Mouse (Mus musculus) kidney, adult 9 months (tissue): Measurements from ENCODE around the gene Atg14.
A peak's percentile ranks its signal among the peaks of the same experiment; 100 is the strongest.
"Not testable (repeated sequence)": the region's sequence is repeated elsewhere in the genome, so short reads cannot be mapped to it uniquely, and the experiment has no call there.

Experiments used
- DNase-seq: peaks from one replicate; pipeline ENCODE4 v3.0.0; 2022

Atg14 gene

DNA sequence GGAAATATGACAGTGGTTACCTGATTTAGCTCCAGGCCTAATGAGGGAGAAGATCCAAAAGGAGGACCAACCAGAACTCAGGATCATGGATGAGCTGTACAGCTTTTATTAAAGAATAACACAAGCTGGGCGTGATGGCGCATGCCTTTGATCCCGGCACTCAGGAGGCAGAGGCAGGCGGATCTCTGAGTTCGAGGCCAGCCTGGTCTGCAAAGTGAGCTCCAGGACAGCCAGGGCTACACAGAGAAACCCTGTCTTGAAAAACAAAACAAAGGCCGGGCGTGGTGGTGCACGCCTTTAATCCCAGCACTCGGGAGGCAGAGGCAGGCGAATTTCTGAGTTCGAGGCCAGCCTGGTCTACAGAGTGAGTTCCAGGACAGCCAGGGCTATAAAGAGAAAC lies at the start of gene Atg14:
Gene Atg14, minus strand, starts transcription at position 101 of the 400 bp plus-strand sequence.
- not testable (repeated sequence) for DNase-seq

DNA sequence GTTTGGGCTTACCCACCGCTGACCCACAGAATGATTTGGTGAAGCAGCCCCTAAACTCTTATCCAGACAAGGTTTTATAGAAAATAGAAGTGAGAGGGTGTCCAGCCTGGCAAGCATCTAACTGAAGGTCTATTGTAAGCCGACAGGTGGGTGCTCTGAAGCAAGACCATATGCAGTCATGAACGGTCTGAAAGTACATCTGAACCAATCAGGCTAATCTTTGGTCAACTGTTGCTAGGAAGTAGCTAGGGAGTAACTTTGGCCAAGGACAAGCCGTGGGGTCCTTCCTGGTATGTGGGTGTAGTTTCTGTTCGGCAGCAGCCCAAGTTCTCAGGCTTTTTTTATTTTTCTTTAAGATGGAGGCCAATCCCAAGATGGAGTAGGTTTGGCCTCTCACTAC lies 48.4 kb upstream of the Atg14 start:
- no peak for DNase-seq

DNA sequence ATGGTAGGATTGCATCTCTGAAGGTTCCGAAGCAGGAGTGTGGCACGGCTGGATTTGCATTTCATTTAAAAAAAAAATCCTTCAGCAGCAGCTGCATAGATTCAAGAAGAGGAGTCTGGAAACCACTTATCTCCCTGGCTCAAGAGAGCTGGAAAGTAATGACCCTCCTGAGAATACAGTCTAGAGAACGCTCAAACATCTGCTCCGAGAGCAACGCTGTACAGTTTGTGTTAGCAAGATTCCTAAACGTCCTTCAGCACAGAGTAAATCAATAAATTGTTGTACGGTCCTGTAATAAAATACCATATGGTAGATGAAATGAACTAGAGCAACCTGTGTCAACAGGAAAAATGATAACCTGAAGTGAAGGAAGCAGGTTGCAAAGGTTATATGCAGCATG lies 42.8 kb upstream of the Atg14 start:
- DNase-seq, result no peak

DNA sequence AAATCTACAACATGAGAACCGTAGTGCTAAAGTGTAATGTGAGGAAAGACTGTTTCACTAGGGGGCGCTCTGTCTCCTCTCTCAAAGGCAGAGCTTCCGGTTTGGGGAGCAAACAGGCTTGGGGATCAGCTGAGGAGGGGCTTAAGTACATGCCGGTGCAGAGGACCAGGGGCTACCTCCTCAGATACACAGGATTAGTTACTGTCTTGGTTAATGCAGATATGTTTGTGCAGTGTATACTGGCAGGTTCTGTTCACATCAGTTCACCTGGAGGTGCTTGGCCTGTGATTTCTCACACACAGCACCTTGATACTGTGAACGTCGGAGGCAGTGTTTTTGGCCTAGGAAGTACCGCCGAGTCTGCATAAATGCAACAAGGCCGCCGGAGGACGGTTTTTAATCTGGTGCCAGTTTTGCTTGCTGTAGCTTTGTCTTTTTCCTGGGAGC lies 27.5 kb upstream of the Atg14 start:
- DNase-seq, result peak; percentile 73

DNA sequence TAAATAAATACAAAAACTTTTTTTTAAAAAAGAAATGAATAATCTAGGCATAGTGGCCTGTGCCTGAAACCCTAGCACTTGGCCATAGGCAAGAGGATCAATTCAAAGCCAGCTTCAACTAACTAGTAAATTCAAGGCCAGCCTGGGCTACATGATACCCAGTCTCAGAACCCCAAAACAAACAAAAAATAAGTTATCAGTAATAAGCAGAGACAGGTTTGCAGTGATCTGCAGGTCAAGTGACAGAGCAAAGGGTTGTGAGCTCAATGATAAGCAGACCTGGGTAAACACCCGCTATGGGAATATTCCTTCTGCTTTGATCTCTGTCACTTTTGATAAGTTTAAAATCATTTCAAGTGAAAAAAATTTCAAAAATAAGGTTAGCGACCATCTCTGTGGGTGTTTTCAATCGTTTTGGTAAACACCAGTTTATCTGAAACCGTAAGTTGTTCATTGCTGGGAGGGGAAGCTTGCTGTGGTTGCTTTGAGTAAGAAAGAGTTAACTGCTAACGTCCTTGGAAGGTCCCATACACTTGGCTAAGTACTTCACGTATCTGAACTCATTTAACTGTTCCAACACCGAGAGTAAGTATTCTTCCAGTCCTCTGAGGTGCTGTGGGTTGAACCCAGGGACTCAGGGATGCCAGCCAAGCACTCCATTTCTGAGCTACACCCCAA lies 24.1 kb upstream of the Atg14 start:
- DNase-seq, result no peak

DNA sequence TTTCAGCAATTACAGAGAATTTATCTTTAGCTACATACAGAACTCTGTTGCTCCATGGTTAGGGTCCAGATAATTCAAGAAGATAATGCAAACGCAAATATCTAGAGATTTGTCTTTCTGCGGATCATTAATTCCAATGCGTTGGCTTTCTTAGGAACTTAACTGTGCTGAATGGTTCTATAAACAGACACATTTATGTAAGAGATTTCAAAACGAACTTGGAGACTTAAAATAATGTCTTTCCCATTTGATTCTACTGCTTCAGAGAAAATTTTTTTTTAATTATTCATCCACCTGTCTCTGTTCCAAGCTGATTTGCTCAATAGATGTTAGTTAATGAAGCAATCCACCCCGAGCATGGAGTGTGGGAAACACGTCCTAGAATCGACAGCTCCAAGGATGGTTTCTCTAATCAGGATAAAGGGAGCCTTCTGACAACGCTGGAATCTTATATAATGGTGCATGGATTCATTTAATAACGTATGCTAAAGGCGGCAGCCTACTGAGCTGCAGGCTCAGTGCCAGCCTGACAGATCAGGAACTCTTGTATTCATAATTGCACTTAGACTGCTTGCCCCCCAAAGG lies 20.0 kb upstream of the Atg14 start:
- no peak for DNase-seq

DNA sequence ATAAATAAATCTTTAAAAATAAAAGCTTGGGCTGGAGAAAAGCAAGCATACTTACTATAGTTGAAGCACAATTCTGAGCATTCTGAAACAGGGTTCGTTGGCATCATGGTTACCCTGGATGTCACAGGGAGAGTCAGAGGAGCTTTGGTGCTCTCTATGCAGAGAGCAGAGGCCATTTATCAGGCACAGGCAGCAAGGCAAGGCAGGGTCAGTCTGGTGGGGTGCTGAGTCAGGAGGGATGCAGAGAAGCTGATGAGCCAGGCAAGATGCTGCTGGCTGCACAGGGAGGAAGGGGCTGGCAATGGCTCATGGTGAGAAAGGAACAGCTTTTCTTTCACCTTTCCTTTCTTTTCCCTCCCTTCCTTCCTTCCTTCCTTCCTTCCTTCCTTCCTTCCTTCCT lies 19.0 kb upstream of the Atg14 start:
- DNase-seq, result no peak

DNA sequence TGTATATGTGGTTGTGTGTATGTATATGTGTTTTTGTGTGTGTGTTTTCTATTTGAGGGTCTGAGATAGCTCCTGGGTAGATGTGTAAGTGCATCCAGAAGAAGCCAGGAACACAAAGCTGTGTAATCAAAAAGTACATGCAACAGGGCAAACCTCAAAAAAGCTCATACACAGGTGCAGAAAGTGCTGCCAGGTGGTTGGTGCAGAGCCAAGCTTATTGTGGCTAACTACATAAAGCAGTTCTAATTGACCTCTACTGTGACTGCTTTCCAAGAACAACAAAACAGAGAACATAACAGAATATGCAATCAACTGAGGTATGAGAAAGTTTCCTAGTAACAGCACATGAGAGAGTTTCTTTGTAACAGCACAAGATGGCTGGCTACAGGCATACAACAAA lies 13.9 kb upstream of the Atg14 start:
- DNase-seq, result no peak

DNA sequence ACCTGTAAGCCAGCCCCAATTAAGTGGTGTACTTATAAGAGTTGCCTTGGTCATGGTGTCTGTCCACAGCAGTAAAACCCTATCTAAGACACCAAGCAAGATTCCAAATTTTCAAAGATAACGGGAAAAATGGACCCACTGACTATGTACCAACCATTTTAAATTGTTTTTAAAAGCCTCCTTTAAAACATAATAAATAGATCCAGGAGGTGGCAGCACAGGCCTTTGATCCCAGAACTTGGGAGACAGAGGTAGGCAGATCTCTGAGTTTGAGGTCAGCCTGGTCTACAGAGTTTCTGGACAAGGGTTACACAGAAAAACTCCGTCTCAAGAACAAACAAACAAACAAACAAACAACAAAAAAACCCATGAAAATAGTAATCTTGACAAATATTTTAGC lies 11.2 kb upstream of the Atg14 start:
- peak; percentile 41 for DNase-seq

DNA sequence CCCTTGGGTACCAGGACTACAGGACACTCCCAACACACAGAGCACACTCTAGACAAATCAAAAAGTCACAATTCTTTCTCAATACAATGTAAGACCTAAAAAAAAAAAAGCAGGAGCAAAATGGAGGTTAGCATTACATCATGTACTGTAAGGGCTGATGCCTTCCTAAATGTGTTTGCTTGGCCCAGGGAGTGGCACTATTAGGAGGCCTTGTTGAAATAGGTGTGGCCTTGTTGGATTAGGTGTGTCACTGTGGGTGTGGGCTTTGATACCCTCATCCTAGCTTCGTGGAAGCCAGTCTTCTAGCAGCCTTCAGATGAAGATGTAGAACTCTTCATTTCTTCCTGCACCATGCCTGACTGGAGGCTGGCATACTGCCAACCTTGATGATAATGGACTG lies 10.8 kb upstream of the Atg14 start:
- no peak for DNase-seq

DNA sequence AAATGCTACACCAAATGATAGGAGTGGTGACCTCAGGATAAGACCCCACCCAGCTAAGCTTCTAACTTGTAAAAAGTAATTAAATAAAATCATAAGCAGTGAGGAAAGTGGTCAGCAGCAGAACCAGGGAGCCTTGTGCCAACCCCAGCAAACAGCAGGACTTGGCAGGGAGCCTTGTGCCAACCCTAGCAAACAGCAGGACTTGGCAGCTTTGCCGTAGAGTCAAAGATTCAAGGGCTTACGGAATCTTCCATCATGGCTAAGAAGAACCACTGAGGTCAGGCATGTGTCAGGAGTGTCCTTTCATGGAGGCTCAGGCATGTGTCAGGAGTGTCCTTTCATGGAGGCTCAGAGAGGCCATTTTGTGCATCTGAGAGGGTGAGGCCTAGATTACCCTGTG lies 7.6 kb upstream of the Atg14 start:
- DNase-seq, result no peak

DNA sequence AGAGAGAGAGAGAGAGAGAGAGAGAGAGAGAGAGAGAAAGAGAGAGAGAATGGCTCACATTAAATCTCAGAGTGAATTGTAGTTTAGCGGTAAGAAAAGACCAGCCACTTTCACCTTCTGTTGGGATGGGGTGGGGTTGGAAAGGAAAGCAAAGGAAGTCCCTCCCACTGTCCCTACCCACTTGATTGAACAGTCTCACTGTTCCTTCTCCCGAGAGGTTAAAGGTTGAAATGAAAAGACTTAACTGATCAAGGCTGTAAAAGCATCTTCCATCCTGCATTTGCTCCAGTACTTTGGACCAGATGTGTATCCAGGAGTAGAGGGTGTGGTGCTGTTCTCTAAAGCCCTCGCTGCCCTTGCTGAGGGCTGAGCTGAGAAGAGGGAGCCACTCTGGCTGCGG lies 6.2 kb upstream of the Atg14 start:
- DNase-seq, result no peak

DNA sequence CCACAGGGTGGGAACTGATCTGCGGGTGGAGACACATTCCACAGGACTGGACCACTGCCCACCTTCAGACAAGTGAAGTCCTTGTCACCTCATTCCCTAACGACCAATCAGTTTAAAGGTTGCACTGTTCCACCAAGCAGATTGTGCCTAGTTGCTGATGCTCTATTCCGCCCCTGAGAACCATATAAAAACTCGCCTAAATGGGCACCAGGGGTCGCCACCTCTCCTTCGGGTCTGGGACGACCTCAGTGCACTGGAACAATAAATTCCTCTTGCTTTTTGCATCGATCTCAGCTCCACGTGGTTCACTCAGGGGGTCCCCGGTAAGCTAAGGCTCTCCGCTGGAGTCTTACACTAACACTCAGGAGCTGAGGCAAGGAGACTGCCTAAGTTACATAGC lies 4.3 kb upstream of the Atg14 start:
- no peak for DNase-seq

DNA sequence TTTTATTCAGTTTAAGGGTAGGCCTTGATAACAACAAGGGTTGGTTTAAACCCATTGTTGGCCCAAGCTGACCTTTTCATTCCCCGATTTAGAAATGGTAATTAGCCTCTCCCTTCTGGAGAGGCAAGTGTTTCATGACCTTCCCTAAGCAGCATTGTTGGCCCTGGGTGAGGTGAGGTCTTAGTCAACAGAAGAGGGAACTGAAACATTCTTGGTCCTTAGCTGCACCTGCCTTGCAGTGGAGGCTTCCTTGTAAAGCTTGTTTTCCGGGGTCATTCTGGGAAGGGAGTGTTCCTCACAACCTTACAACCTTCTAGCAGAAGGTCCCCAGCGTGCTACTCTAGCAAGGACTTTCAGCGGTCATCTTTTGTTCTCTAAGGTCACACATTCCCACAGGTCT lies 2.3 kb upstream of the Atg14 start:
- no peak for DNase-seq

DNA sequence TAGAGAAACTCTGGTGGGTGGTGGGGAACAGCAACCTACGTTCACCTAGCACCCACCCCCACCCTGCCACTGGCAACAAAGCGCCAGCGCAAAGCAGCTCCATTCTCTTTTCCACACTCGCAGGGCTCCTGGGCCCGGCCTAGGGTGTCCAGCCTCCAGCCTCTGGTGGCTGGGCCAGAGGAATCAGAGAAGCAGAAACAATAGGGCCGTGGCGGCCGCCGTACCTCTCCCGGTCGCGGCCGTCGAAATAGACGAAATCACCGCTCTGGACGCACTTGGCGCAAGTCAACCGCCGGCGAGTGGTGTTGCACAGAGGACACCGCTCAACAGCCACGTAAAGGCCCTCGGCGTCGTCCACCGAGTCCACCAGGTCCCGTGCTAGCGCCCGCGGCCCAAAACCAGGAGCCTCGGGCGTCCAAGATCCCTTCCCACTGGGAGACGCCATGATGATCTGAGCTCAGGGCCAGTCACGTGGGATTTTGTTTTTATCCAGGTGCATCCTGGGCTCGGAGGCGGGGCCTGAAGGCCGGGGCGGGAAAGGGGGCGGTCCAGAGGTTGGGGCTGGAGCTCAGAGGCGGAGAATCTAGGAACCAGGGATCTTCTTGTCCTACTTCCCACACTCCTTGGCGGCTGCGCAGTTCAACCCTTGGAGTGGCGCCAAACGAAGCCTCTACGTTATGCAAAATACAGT lies 2.3 kb downstream of the Atg14 start:
- DNase-seq, result peak; percentile 99

DNA sequence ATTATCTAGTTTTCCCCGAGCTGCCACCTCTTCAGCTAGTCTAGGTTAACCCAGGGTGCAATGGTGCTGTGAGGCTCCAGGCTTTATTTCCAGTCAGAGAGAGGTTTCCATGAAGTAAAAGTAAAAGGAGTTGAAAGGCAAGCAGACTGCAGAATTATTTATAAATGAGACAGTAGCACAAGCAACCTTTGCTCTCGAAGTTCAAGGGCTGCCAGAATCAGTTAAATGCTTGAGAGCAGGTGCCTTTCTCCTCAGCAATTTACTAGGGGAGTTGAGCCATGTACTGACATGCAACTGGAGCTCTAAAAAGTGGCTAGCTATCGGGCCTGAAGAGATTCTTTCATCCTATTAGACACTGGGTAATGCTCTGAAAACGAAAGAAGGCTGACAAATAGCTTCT lies 7.3 kb downstream of the Atg14 start:
- peak; percentile 80 for DNase-seq

DNA sequence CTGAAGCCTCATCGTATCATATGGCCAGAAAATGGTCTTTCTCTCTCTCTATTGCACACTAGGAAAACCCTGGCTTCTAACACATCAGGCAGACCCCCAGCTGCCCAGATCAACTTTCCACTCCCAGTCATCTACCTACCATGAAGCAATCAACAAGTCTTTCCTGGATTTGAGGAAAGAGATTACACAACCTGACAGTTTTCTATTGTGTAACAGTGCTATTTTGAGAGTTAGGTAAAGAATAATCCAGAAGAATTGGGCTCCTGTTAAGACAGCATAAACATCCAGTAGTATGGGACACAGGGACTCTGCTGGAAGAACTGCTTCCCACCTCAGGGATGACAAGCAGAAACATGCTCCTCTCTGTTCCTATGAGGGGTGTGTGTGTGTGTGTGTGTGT lies 7.9 kb downstream of the Atg14 start:
- peak; percentile 24 for DNase-seq

DNA sequence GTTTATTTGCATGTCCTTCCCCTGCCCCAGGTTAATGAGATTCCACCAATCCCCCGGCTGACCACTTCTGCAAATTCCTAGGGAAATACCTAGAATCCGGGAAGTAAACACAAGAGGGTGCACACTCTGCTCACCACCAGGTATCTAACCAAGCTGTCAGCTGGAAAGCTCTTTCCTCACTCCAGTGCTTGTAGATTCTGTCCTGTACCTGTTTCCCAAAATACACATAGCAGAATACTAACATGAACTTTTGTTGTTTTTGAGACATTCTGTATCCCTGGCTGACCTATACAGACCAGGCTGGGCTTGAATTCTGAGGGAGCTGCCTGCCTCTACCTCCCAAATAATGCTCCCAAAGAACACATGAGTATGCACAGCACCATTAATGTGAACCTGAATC lies 9.7 kb downstream of the Atg14 start:
- DNase-seq, result no peak

DNA sequence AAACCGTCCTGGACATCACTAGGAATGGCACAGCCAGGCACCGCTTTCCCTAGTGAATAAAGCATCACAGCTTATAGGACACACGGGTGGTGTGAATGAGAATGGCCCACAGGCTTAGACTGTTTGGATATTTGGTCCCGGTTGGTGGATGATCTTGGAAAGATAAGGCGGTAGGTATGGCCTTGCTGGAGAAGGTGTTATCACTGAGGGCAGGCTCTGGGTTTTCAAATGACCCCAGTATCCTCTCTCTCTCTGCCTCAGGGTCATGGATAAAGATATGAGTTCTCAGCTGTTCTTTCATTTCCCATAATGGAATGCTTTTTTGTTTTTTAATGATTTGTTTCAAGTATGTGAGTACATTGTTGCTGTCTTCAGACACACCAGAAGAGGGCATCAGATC lies 15.2 kb downstream of the Atg14 start:
- DNase-seq, result no peak

DNA sequence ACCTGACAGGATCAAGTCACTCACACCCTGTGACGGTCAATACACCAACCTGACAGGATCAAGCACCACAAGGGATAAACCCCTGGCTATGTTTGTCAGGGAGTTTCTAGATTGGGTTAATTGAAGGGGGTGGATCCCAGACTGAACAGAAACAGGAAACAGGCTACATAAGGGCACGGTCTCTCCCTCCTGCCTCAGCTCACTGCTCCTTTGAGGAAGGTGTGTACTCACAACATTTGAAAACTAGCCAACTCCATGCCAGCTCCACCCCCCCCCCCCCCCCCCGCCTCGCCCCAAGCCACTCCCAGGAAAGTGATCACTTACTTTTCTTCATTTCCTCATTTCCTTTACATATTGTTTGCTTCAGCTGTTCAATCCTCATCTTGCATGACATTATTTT lies 16.2 kb downstream of the Atg14 start:
- no peak for DNase-seq

DNA sequence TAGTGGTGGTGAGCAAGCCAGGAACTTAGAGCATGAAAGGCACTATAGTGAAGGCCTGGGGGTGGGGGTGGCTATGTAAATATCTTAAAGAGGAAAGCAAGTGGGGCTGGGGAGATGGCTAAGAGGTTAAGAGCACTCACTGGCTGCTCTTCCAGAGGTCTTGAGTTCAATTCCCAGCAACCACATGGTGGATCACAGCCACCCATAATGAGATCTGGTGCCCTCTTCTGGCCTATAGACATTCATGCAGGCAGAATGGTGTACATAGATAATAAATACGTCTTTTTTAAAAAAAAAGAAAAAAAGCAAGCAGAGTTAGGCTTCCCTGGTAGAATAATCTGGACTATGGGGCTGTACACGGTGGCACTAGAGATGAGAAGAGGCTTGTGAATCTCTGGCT lies 17.1 kb downstream of the Atg14 start:
- DNase-seq, result no peak

DNA sequence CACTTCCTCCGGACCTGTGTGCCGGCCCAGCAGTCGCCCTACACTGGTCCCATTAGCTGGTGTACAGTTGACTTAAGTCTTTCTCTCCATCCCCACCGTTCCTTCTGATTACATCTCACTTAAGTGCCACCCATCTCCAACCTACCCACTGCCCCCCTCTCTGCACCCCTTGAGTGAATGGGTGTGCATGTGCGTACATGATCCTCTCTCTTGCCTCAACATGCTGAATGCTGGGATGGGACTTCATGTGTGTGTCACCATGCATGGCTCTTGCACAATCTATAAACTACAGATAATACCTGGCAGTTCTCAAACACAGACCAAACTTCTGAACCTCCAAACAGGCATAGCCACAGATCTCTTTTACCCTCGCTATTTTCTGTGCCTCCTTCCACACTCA lies 18.8 kb downstream of the Atg14 start:
- no peak for DNase-seq

DNA sequence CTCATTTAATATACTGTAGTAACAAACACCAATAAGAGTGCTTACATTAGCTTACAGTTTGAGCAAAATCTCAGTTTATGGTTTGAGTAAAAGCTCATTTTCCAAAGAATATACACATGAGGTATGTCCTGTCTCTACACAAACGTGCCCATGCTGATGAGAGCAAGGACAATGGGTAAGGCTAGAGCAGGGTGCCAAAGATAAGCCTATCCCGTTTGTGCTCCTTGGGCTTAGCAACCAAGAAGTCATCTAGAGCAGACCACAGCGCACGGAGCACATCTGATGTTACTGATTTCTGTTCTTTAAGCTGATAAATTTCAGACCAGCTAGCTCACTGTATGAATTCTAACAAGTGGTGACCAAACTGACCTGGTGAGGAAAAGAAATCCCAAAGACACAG lies 25.6 kb downstream of the Atg14 start:
- no peak for DNase-seq

DNA sequence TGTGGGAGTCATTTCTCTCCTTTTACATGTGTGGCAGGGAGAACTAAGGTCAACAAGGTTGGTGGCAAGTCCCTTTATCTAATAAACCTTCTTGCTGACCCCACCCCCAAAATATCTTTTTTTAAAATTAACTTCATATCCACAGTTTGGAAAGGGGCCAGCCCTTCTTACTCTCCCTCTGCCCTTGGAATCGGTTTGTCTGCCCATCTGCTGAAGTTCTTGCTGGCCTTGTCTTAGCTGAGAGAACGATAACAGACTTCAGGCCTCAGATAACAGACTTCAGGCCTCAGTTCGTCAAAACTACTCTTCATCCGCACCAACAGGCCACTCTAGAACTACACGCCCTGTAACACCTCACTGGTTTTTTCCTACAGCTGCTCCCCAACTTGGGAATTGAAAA lies 26.2 kb downstream of the Atg14 start:
- DNase-seq, result no peak

DNA sequence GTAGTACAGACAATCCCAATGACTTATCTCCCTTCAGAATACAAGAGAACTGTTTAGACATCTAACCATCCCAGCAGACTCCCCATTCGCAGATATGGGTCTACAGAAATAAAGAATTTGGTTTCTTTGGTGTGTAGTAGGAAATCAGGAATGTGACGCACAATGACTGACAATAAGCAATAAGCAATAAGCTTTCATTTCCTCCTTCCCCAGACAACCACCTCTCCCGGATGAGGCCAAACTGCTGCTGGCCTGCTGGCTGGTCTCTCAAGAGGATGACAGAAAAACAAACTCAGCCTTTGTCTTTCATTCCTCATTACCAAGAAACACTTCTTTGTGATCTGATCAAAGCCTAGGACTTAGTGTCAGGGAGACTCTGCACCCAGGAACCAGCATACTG lies 28.2 kb downstream of the Atg14 start:
- no peak for DNase-seq
